Mouse (Mus musculus) naive thymus-derived CD4-positive, alpha-beta T cell, adult 2 months (primary cell): ENCODE measurements at regions not wholly inside any gene's neighbourhood (a gene's known extent, or its start where the extent isn't known, plus 50 kb on each side); places are given as distances from the start of the nearest gene placed in this dataset.

Source experiments
- DNase-seq: peaks from one replicate; pipeline ENCODE4 v3.0.0-alpha.2; 2011; ENCODE audit warnings: low read depth

GRCm38 (mm10) chr13:36807961-36808360 is 73.0 kb upstream of the Nrn1 start:
- peak; percentile 86 for DNase-seq

GRCm38 (mm10) chr13:36789360-36789759 is 54.4 kb upstream of the Nrn1 start:
- DNase-seq: peak; percentile 80
